Mouse (Mus musculus) ES-Bruce4 (cell line): ENCODE measurements around the gene Acot13. TPM values are rescaled to one million over a fixed set of nuclear protein-coding genes. Genes with fewer than 3 reads are reported as not detected.

Source experiments
- H3K27ac ChIP-seq: 2 replicates; pipeline ENCODE4 v1.5.1; 2012; ENCODE audit warnings: low read length, inconsistent platforms; ENCODE audit not compliant: insufficient read depth
- H3K27me3 ChIP-seq: 2 replicates; pipeline ENCODE4 v1.6.1; 2012; ENCODE audit warnings: mild to moderate bottlenecking, low read length, inconsistent platforms; ENCODE audit not compliant: control insufficient read depth, poor library complexity, insufficient read depth, severe bottlenecking
- H3K36me3 ChIP-seq: 2 replicates; pipeline ENCODE4 v1.6.1; 2012; ENCODE audit warnings: inconsistent platforms, mild to moderate bottlenecking, low read length, moderate library complexity; ENCODE audit not compliant: control insufficient read depth, poor library complexity, insufficient read depth, severe bottlenecking
- H3K4me1 ChIP-seq: one replicate; pipeline ENCODE4 v1.8.1; 2011; ENCODE audit warnings: low read length; ENCODE audit not compliant: control insufficient read depth, insufficient read depth
- H3K4me3 ChIP-seq: 2 replicates; pipeline ENCODE4 v1.5.1; 2011; ENCODE audit warnings: low read depth, mild to moderate bottlenecking, low read length
- H3K9ac ChIP-seq: 2 replicates; pipeline ENCODE4 v1.6.1; 2012; ENCODE audit warnings: low read depth, mild to moderate bottlenecking, inconsistent platforms; ENCODE audit not compliant: poor library complexity, severe bottlenecking
- H3K9me3 ChIP-seq: replicated peaks from 2 replicates; pipeline ENCODE4 v1.6.1; 2012; ENCODE audit warnings: mild to moderate bottlenecking, low read length, inconsistent platforms; ENCODE audit not compliant: control insufficient read depth, poor library complexity, insufficient read depth, severe bottlenecking
- CTCF ChIP-seq: IDR thresholded peaks from one replicate; pipeline ENCODE4 v1.8.1; 2011; ENCODE audit warnings: low read depth, low read length
- EP300 ChIP-seq: IDR thresholded peaks from 2 replicates; pipeline ENCODE4 v1.6.1; 2011; ENCODE audit warnings: low read depth, low read length; ENCODE audit not compliant: insufficient read depth
- POLR2A ChIP-seq: IDR thresholded peaks from one replicate; pipeline ENCODE4 v1.8.1; 2011; ENCODE audit warnings: low read length; ENCODE audit not compliant: insufficient read depth
- polyA plus RNA-seq: library from polyadenylated mRNA; stranded (reverse); fragments of >200 nt; gene quantifications from 2 replicates; pipeline ENCODE4 v1.2.4, GENCODE M21; 2011; ENCODE audit warnings: low read depth; ENCODE audit not compliant: missing spikeins, insufficient read depth, insufficient read length

Acot13 gene
- polyA plus RNA-seq, 1 experiment: 93.1 TPM

DNA sequence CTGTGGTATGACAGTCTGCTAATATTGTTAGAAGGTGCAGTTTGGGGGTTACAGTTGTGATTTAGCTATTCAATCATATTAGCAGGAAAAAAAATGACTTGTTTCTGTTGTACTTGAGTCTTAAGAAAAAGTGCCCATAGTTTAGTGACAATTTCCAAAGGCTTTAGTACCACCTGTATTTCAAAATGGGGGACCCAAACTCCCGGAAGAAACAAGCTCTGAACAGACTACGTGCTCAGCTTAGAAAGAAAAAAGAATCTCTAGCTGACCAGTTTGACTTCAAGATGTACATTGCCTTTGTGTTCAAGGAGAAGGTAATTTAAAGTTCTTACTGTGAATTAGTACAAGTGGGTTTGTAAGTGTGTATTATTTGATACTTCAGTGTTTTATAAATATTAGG, 28.1 kb downstream of the Acot13 start:
- H3K4me3 ChIP-seq: no peak overlapping the region
- H3K36me3 ChIP-seq: peaks cover 37% of the 10 kb centered on the region
- TF ChIP-seq CTCF (no peak), EP300 (no peak), POLR2A (no peak)
- H3K9ac ChIP-seq: peak overlapping the region; percentile 93; the same call in 1 of the 2 replicates
- no peaks in the 10 kb centered on the region for H3K9me3 ChIP-seq
- no peaks in the 10 kb centered on the region for H3K27me3 ChIP-seq
- no peaks in the 10 kb centered on the region for H3K4me1 ChIP-seq
- H3K27ac ChIP-seq: no peak overlapping the region

DNA sequence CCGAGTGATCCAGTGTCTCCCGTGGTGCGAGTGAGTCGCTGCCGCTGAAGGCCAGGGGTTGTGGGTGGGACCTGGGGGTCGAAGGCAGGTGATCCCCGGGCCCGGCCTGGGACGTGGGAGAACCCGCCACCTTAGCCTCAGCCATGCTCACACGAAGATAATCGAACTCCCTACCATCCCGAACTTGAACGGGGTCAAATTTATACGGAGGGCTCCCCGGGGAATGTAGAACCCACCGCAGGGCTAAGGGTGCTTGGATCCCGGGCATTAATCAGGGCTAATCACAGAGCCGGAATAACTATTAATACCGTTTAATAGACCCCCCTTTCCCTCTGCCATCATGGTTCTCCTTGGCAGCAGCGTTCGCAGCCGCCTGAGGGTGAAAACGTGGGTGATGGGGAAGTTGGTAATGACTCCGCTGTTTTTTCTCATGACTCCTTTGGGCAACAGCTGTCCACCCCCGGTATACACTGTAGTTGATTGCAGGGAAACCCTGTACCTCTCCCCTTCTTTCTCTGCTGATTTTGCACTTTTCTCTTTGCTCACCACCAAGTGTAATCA, 29.1 kb downstream of the Acot13 start:
- TF ChIP-seq EP300 (no peak), POLR2A (no peak), CTCF (no peak)
- Histone ChIP-seq H3K27ac (no peak overlapping the region), H3K4me1 (no peaks in the 10 kb centered on the region)

DNA sequence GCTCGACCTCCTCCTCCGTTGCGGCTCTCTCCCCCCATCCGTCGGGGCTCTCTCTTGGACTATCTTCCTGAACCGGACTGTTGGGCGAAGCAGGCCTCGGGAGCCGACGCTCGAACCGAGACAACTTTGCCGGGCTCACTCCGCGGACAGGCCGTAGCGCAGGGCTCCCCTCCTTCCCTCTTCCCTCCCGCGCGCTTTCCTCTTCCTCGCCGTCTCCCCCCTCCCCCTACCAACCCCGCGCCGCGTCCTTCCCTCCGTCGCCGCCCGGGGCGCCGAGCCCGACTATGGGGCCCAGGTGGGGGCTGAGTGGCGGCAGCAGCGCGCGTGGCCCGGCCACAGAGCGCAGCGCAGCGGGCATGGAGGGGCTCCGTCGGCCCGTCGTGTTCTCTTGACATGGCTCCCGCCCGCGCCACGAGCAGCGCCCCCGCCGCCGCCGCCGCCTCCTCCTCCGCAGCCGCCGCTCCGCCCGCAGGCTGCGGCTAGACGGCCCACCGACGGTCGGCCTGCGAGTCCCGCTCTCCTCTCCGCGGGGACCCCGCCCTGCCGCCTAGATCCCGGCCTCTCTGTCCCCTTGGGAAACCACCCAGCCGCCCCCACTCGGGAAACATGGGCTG, 29.9 kb downstream of the Acot13 start, which contains the start of gene BC005537:
BC005537 (plus strand) TSS at position 350 of the 614 bp plus-strand sequence.
- Histone ChIP-seq H3K27ac (peak within 1 kb of the TSS; percentile 69), H3K9ac (peak within 1 kb of the TSS; percentile 93), H3K27me3 (no peaks in the 10 kb centered on the region), H3K4me3 (peak within 1 kb of the TSS; percentile 99), H3K36me3 (peaks cover 24% of the 10 kb centered on the region), H3K4me1 (no peaks in the 10 kb centered on the region), H3K9me3 (no peaks in the 10 kb centered on the region)
- TF ChIP-seq CTCF (no peak), EP300 (no peak), POLR2A (no peak)

More for the DNA sequence above, 29.1 kb downstream of the Acot13 start:
- H3K9me3 ChIP-seq: no peaks in the 10 kb centered on the region
- H3K4me3 ChIP-seq: peak overlapping the region; percentile 99
- H3K27me3 ChIP-seq: no peaks in the 10 kb centered on the region
- H3K36me3 ChIP-seq: peaks cover 30% of the 10 kb centered on the region
- H3K9ac ChIP-seq: peak overlapping the region; percentile 93

DNA sequence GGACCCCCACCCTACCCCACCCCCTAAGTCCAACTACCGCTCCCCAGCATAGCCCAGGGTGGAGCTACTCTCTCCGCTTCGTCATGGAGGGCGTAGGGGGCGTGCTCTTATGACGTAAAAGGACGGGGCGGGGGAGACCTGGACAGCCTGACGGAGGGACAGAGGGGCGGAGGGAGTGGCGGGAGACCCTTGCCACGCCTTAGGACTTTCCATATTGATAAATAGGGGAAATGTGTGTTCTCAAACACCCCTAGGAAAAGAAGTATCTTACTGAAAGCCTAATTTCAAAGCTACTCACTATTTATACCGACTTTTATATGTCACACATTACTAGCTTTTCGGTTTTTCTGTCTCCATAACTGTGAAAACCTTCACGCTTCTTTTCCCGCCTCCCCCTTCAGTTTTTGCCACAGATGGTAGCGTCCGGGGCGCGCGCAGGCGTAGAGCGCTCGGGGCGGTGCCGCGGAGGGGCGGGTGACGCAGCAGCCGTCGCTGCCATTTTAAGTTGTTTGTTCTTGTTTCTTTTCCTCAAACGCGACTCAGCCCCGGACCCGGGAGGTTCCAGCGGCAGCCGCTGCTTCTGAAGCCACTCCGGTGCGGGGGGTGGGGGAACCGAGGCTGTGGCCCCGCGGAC, 30.5 kb downstream of the Acot13 start:
- no peaks in the 10 kb centered on the region for H3K4me1 ChIP-seq
- no peaks in the 10 kb centered on the region for H3K9me3 ChIP-seq
- no peaks in the 10 kb centered on the region for H3K27me3 ChIP-seq
- TF ChIP-seq POLR2A: peak; percentile 90
- TF ChIP-seq EP300: 0 out of 2 replicates have a peak, but pooled peaks have one; percentile 4
- TF ChIP-seq CTCF: no peak
- H3K4me3 ChIP-seq: peak overlapping the region; percentile 99
- H3K36me3 ChIP-seq: peaks cover 21% of the 10 kb centered on the region
- peak overlapping the region; percentile 93 for H3K9ac ChIP-seq
- H3K27ac ChIP-seq: peak overlapping the region; percentile 69

DNA sequence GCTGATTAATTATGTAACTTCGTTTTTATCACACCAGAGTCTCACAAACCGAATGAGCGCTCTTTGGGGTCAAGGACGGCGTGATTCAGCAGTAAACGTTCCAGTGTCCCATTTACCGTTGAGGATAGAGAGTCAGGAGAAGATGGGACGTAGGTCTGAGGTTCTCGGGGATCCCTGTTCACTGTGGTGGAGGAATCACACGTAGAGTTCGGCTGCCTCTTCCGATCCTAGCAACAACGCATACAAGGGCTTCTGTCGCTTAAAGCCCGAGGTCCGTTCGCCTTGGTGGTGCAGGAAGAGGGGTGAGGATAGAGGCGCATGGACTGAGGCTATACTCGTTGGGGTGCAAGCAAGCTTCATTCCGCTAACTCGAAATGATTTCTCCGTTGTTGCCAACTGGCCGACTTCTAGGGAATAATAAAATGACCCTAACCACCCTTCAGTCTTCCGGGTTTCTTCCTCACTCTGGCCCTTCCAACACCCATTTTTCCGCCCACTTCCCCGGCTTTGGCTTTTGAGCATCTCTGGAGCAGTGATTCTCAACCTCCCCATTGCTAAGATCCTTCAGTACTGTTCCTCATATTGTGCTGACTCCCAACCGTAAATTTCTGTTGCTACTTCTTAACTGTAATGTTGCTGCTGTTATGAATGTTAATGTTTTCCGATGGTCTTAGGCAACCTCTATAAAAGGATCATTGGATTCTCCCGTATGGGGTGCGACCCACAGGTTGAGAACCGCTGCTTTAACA, 31.2 kb downstream of the Acot13 start:
- no peaks in the 10 kb centered on the region for H3K9me3 ChIP-seq
- H3K4me3 ChIP-seq: peak overlapping the region; percentile 84
- peaks cover 14% of the 10 kb centered on the region for H3K36me3 ChIP-seq
- TF ChIP-seq EP300: no peak
- H3K4me1 ChIP-seq: no peaks in the 10 kb centered on the region
- peak overlapping the region; percentile 6 for H3K27ac ChIP-seq
- H3K9ac ChIP-seq: peak overlapping the region; percentile 30
- no peaks in the 10 kb centered on the region for H3K27me3 ChIP-seq
